Mouse (Mus musculus): ENCODE results near the gene Tctex1d1. TPM values are rescaled to one million over a fixed set of nuclear protein-coding genes. Genes with fewer than 3 reads are reported as not detected.

Tctex1d1 gene
- polyA plus RNA-seq, 1 experiment from 2014 or later, result not detected

GRCm38 (mm10) chr4:102964174-102964573, 14.2 kb upstream of the Tctex1d1 start:
- H3K36me3 ChIP-seq (ENCODE audit: control insufficient read depth, insufficient read depth, low read length), result no peaks in the 10 kb centered on the region

GRCm38 (mm10) chr4:102967811-102968210, 10.6 kb upstream of the Tctex1d1 start:
- ATAC-seq (ENCODE audit: low FRiP score) (no peak), DNase-seq (ENCODE audit: low spot score, missing footprints) (no peak)
- H3K36me3 ChIP-seq (ENCODE audit: control insufficient read depth, insufficient read depth, low read length), result no peaks in the 10 kb centered on the region
- WGBS, result 87% methylated on average over 15 of the region's 15 CpGs
- H3K27ac ChIP-seq (ENCODE audit: low read depth, low read length), result no peak overlapping the region
- H3K9ac ChIP-seq (ENCODE audit: low read length), result no peak overlapping the region
- H3K4me2 ChIP-seq, result no peak overlapping the region
- no peaks in the 10 kb centered on the region for H3K4me1 ChIP-seq (ENCODE audit: control insufficient read depth, insufficient read depth, low read length)
- H3K4me3 ChIP-seq (ENCODE audit: low read depth, low read length), result no peak overlapping the region
- no peaks in the 10 kb centered on the region for H3K9me3 ChIP-seq (ENCODE audit: control insufficient read depth, low read length)
- no peaks in the 10 kb centered on the region for H3K27me3 ChIP-seq (ENCODE audit: control insufficient read depth, insufficient read depth, low read length)

More at GRCm38 (mm10) chr4:102964174-102964573, 14.2 kb upstream of the Tctex1d1 start:
- WGBS, result 79% methylated on average over 3 of the region's 3 CpGs
- no peak overlapping the region for H3K4me2 ChIP-seq
- no peaks in the 10 kb centered on the region for H3K27me3 ChIP-seq (ENCODE audit: control insufficient read depth, insufficient read depth, low read length)
- no peak overlapping the region for H3K27ac ChIP-seq (ENCODE audit: low read depth, low read length)
- H3K4me3 ChIP-seq (ENCODE audit: low read depth, low read length), result no peak overlapping the region
- no peaks in the 10 kb centered on the region for H3K9me3 ChIP-seq (ENCODE audit: control insufficient read depth, low read length)
- no peaks in the 10 kb centered on the region for H3K4me1 ChIP-seq (ENCODE audit: control insufficient read depth, insufficient read depth, low read length)
- no peak overlapping the region for H3K9ac ChIP-seq (ENCODE audit: low read length)
- ATAC-seq (ENCODE audit: low FRiP score) (no peak), DNase-seq (ENCODE audit: low spot score, missing footprints) (no peak)

- Histone ChIP-seq H3K36me3 (ENCODE audit: control insufficient read depth, insufficient read depth, low read length) (no peaks in the 10 kb centered on the region), H3K9me3 (ENCODE audit: control insufficient read depth, low read length) (no peaks in the 10 kb centered on the region), H3K4me2 (no peak overlapping the region), H3K27ac (ENCODE audit: low read depth, low read length) (no peak overlapping the region), H3K4me1 (ENCODE audit: control insufficient read depth, insufficient read depth, low read length) (no peaks in the 10 kb centered on the region), H3K9ac (ENCODE audit: low read length) (no peak overlapping the region), H3K27me3 (ENCODE audit: control insufficient read depth, insufficient read depth, low read length) (no peaks in the 10 kb centered on the region), H3K4me3 (ENCODE audit: low read depth, low read length) (no peak overlapping the region)
- DNase-seq (ENCODE audit: low spot score, missing footprints), result no peak
- no peak for ATAC-seq (ENCODE audit: low FRiP score)
- WGBS, result 92% methylated on average over 5 of the region's 5 CpGs
Measured at GRCm38 (mm10) chr4:102969599-102969998, 8.8 kb upstream of the Tctex1d1 start.

- ATAC-seq (ENCODE audit: low FRiP score) (no peak), DNase-seq (ENCODE audit: low spot score, missing footprints) (peak; percentile 23)
- no peaks in the 10 kb centered on the region for H3K36me3 ChIP-seq (ENCODE audit: control insufficient read depth, insufficient read depth, low read length)
- H3K4me2 ChIP-seq, result no peak overlapping the region
- H3K27ac ChIP-seq (ENCODE audit: low read depth, low read length), result no peak overlapping the region
- no peak overlapping the region for H3K4me3 ChIP-seq (ENCODE audit: low read depth, low read length)
- H3K4me1 ChIP-seq (ENCODE audit: control insufficient read depth, insufficient read depth, low read length), result peaks cover under 1% of the 10 kb centered on the region; the same call in 1 of the 2 replicates
- H3K27me3 ChIP-seq (ENCODE audit: control insufficient read depth, insufficient read depth, low read length), result no peaks in the 10 kb centered on the region
- no peak overlapping the region for H3K9ac ChIP-seq (ENCODE audit: low read length)
- WGBS, result 83% methylated on average over 5 of the region's 5 CpGs
- no peaks in the 10 kb centered on the region for H3K9me3 ChIP-seq (ENCODE audit: control insufficient read depth, low read length)
Measured at GRCm38 (mm10) chr4:102971159-102971558, 7.2 kb upstream of the Tctex1d1 start.

- no peaks in the 10 kb centered on the region for H3K36me3 ChIP-seq (ENCODE audit: control insufficient read depth, insufficient read depth, low read length)
- H3K4me1 ChIP-seq (ENCODE audit: control insufficient read depth, insufficient read depth, low read length), result peaks cover 5% of the 10 kb centered on the region; the same call in 1 of the 2 replicates
- WGBS, result 73% methylated on average over 3 of the region's 3 CpGs
- H3K4me2 ChIP-seq, result no peak overlapping the region
- no peak for DNase-seq (ENCODE audit: low spot score, missing footprints)
- H3K27me3 ChIP-seq (ENCODE audit: control insufficient read depth, insufficient read depth, low read length), result no peaks in the 10 kb centered on the region
- ATAC-seq (ENCODE audit: low FRiP score), result no peak
- no peak overlapping the region for H3K4me3 ChIP-seq (ENCODE audit: low read depth, low read length)
- no peak overlapping the region for H3K9ac ChIP-seq (ENCODE audit: low read length)
- no peaks in the 10 kb centered on the region for H3K9me3 ChIP-seq (ENCODE audit: control insufficient read depth, low read length)
- H3K27ac ChIP-seq (ENCODE audit: low read depth, low read length), result no peak overlapping the region
Measured at GRCm38 (mm10) chr4:102972071-102972470, 6.3 kb upstream of the Tctex1d1 start.

GRCm38 (mm10) chr4:102974172-102974571, 4.2 kb upstream of the Tctex1d1 start:
- Histone ChIP-seq H3K4me2 (no peak overlapping the region), H3K9ac (ENCODE audit: low read length) (no peak overlapping the region), H3K36me3 (ENCODE audit: control insufficient read depth, insufficient read depth, low read length) (no peaks in the 10 kb centered on the region), H3K4me3 (ENCODE audit: low read depth, low read length) (no peak overlapping the region), H3K4me1 (ENCODE audit: control insufficient read depth, insufficient read depth, low read length) (peaks cover 14% of the 10 kb centered on the region), H3K27ac (ENCODE audit: low read depth, low read length) (no peak overlapping the region), H3K27me3 (ENCODE audit: control insufficient read depth, insufficient read depth, low read length) (peaks cover 3% of the 10 kb centered on the region), H3K9me3 (ENCODE audit: control insufficient read depth, low read length) (no peaks in the 10 kb centered on the region)
- no peak for ATAC-seq (ENCODE audit: low FRiP score)
- peak; percentile 69 for DNase-seq (ENCODE audit: low spot score, missing footprints)
- 72% methylated on average over 5 of the region's 5 CpGs for WGBS

GRCm38 (mm10) chr4:102976290-102977275, 1.8 kb upstream of the Tctex1d1 start:
- H3K36me3 ChIP-seq (ENCODE audit: control insufficient read depth, insufficient read depth, low read length), result no peaks in the 10 kb centered on the region
- WGBS, result 16% methylated on average over 12 of the region's 12 CpGs
- H3K9ac ChIP-seq (ENCODE audit: low read length), result no peak overlapping the region
- H3K27ac ChIP-seq (ENCODE audit: low read depth, low read length), result no peak overlapping the region
- H3K4me2 ChIP-seq, result no peak overlapping the region
- peaks cover 14% of the 10 kb centered on the region for H3K4me1 ChIP-seq (ENCODE audit: control insufficient read depth, insufficient read depth, low read length)
- H3K4me3 ChIP-seq (ENCODE audit: low read depth, low read length), result no peak overlapping the region
- peaks cover 3% of the 10 kb centered on the region for H3K27me3 ChIP-seq (ENCODE audit: control insufficient read depth, insufficient read depth, low read length)
- H3K9me3 ChIP-seq (ENCODE audit: control insufficient read depth, low read length), result no peaks in the 10 kb centered on the region
- DNase-seq (ENCODE audit: low spot score, missing footprints) (peak; percentile 92), ATAC-seq (ENCODE audit: low FRiP score) (peak; percentile 23; the same call in 1 of the 2 replicates)

- peaks cover 14% of the 10 kb centered on the region for H3K4me1 ChIP-seq (ENCODE audit: control insufficient read depth, insufficient read depth, low read length)
- peak overlapping the region; percentile 57 for H3K4me2 ChIP-seq
- no peak overlapping the region for H3K9ac ChIP-seq (ENCODE audit: low read length)
- H3K9me3 ChIP-seq (ENCODE audit: control insufficient read depth, low read length), result no peaks in the 10 kb centered on the region
- no peak overlapping the region for H3K4me3 ChIP-seq (ENCODE audit: low read depth, low read length)
- H3K36me3 ChIP-seq (ENCODE audit: control insufficient read depth, insufficient read depth, low read length), result no peaks in the 10 kb centered on the region
- no peak overlapping the region for H3K27ac ChIP-seq (ENCODE audit: low read depth, low read length)
- ATAC-seq (ENCODE audit: low FRiP score) (peak; percentile 47), DNase-seq (ENCODE audit: low spot score, missing footprints) (peak; percentile 90)
- H3K27me3 ChIP-seq (ENCODE audit: control insufficient read depth, insufficient read depth, low read length), result peaks cover 3% of the 10 kb centered on the region
- WGBS, result 12% methylated on average over 16 of the region's 16 CpGs
Measured at GRCm38 (mm10) chr4:102977778-102978321, 556 bp upstream of the Tctex1d1 start.

GRCm38 (mm10) chr4:102979385-102979784, 979 bp downstream of the Tctex1d1 start:
- peak; percentile 81 for DNase-seq (ENCODE audit: low spot score, missing footprints)
- no peaks in the 10 kb centered on the region for H3K36me3 ChIP-seq (ENCODE audit: control insufficient read depth, insufficient read depth, low read length)
- no peaks in the 10 kb centered on the region for H3K9me3 ChIP-seq (ENCODE audit: control insufficient read depth, low read length)
- H3K27me3 ChIP-seq (ENCODE audit: control insufficient read depth, insufficient read depth, low read length), result peaks cover 3% of the 10 kb centered on the region
- no peak overlapping the region for H3K4me3 ChIP-seq (ENCODE audit: low read depth, low read length)
- no peak overlapping the region for H3K9ac ChIP-seq (ENCODE audit: low read length)
- no peak overlapping the region for H3K27ac ChIP-seq (ENCODE audit: low read depth, low read length)
- 65% methylated on average over 5 of the region's 5 CpGs for WGBS
- peaks cover 14% of the 10 kb centered on the region for H3K4me1 ChIP-seq (ENCODE audit: control insufficient read depth, insufficient read depth, low read length)
- no peak for ATAC-seq (ENCODE audit: low FRiP score)
- H3K4me2 ChIP-seq, result no peak overlapping the region

Measured in midbrain, embryonic 11.5 days (tissue).